Mouse (Mus musculus) layer of hippocampus, adult 9-11 months (tissue): ENCODE measurements at regions not wholly inside any gene's neighbourhood (a gene's known extent, or its start where the extent isn't known, plus 50 kb on each side); places are given as distances from the start of the nearest gene placed in this dataset.

Experiments used
- DNase-seq: peaks from one replicate; pipeline ENCODE4 v3.0.0; 2022

DNA sequence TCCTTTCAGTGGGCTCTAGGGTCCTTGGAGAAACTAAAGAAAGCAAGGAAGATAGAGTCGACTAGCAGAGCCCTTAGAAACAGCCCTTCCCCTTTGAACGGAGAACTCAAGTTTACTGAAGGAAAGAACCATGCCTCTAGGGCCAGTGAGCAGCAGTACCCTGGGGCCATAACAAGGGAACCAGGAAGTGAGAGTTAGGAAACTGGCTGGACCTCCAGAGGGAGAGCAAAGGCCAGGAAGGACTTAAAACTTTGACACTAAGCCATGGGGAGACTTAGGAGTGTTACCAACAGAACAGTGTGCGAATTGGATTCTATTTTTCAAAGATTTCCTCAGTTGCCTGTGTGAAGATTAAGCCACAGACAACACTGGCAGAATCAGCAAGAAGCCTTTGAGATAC is 82.6 kb upstream of the Fn1 start:
- no peak for DNase-seq

- no peak for DNase-seq
Measured at GRCm38 (mm10) chr1:71731623-71732022, 78.6 kb upstream of the Fn1 start.

- no peak for DNase-seq
Measured at GRCm38 (mm10) chr1:71731011-71731410, 78.0 kb upstream of the Fn1 start.

- no peak for DNase-seq
Measured at GRCm38 (mm10) chr1:71728852-71729347, 75.9 kb upstream of the Fn1 start.

- no peak for DNase-seq
Measured at GRCm38 (mm10) chr1:71723816-71724215, 70.8 kb upstream of the Fn1 start.

DNA sequence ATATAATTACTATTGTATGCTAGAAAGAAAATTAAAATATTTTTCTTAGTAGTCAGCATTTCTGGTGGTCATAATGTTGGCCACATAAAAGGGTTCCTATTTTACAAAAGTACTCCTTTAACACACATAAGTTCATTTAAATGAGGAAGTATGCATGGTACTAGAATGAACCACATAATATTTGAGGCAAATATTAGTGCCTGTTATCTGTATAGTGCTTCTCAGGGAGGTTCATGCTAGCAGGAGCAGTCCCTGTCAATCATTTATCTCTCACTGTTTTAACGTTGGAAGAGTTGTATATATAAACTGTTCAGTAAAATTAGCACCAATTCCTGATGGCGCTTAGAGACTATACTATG is 70.0 kb upstream of the Fn1 start:
- no peak for DNase-seq

GRCm38 (mm10) chr1:71722211-71723038 is 69.4 kb upstream of the Fn1 start:
- DNase-seq, result peak; percentile 46
